Mouse (Mus musculus) limb, embryonic 14.5 days (tissue): ENCODE measurements around the gene Far1. TPM values are rescaled to one million over a fixed set of nuclear protein-coding genes. Genes with fewer than 3 reads are reported as not detected.

ENCODE experiments used
- ATAC-seq: fragments of 200-750 bp; cut with Nextera tagmentation; 2 replicates; pipeline ENCODE4 v1.8.0; 2017; ENCODE audit warnings: low read depth, moderate number of reproducible peaks, moderate TSS enrichment; ENCODE audit not compliant: low FRiP score
- DNase-seq: peaks from one replicate; pipeline ENCODE4 v3.0.0-alpha.2; 2015; ENCODE audit warnings: low spot score
- H3K27ac ChIP-seq: fragments of 300-500 bp; sonication (generic); replicated peaks from 2 replicates; pipeline ENCODE4 v1.5.1; 2014; ENCODE audit warnings: low read depth, mild to moderate bottlenecking, low read length, moderate library complexity, mixed read lengths
- H3K27me3 ChIP-seq: fragments of 300-500 bp; sonication (generic); 2 replicates; pipeline ENCODE4 v1.6.1; 2014; ENCODE audit warnings: low read length, mixed read lengths; ENCODE audit not compliant: control insufficient read depth, insufficient read depth
- H3K36me3 ChIP-seq: fragments of 300-500 bp; sonication (generic); 2 replicates; pipeline ENCODE4 v1.6.1; 2014; ENCODE audit warnings: mild to moderate bottlenecking, low read length, moderate library complexity, mixed read lengths; ENCODE audit not compliant: control insufficient read depth, insufficient read depth
- H3K4me1 ChIP-seq: fragments of 300-500 bp; sonication (generic); 2 replicates; pipeline ENCODE4 v1.6.1; 2014; ENCODE audit warnings: antibody characterized with exemption, low read length, mixed read lengths; ENCODE audit not compliant: control insufficient read depth, insufficient read depth
- H3K4me2 ChIP-seq: fragments of 300-500 bp; sonication (generic); replicated peaks from 2 replicates; pipeline ENCODE4 v1.6.1; 2014; ENCODE audit warnings: low read depth, mild to moderate bottlenecking, low read length, moderate library complexity; ENCODE audit not compliant: severe bottlenecking
- H3K4me3 ChIP-seq: fragments of 300-500 bp; sonication (generic); replicated peaks from 2 replicates; pipeline ENCODE4 v1.5.1; 2014; ENCODE audit warnings: low read length
- H3K9ac ChIP-seq: fragments of 300-500 bp; sonication (generic); 2 replicates; pipeline ENCODE4 v1.6.1; 2014; ENCODE audit warnings: mild to moderate bottlenecking, low read depth, low read length, moderate library complexity; ENCODE audit not compliant: severe bottlenecking
- H3K9me3 ChIP-seq: fragments of 300-500 bp; sonication (generic); 2 replicates; pipeline ENCODE4 v1.6.1; 2016; ENCODE audit warnings: low read length; ENCODE audit not compliant: control insufficient read depth
- POLR2A ChIP-seq: fragments of 200-500 bp; IDR thresholded peaks from 2 replicates; pipeline ENCODE4 v1.8.0; 2012; ENCODE audit warnings: inconsistent platforms, mild to moderate bottlenecking, moderate library complexity, borderline replicate concordance; ENCODE audit not compliant: insufficient read depth, insufficient read length; ENCODE audit errors: extremely low read depth
- WGBS: fragments of 180-500 bp; shearing (Covaris S2); extraction: QIAGEN DNeasy Blood & Tissue Kit; methylation state at CpG from one replicate; pipeline ENCODE4 v1.1.7; 2014; 5-methylcytosine and 5-hydroxymethylcytosine counted together
- polyA plus RNA-seq, 2 experiments: library from polyadenylated mRNA; depleted of rRNA in 1 of 2; stranded (reverse) in 1 of 2; unstranded in 1 of 2; fragments of >200 nt; fragmentation: Nextera tagmentation in 1 of 2; extraction: Ambion mirVana in 1 of 2; gene quantifications; 2 replicates each; pipeline versions ENCODE4 v1.2.1 to v1.2.3; 2012 to 2014

The Far1 gene
- polyA plus RNA-seq, 2 experiments, result 61.9 to 75.5 TPM

DNA sequence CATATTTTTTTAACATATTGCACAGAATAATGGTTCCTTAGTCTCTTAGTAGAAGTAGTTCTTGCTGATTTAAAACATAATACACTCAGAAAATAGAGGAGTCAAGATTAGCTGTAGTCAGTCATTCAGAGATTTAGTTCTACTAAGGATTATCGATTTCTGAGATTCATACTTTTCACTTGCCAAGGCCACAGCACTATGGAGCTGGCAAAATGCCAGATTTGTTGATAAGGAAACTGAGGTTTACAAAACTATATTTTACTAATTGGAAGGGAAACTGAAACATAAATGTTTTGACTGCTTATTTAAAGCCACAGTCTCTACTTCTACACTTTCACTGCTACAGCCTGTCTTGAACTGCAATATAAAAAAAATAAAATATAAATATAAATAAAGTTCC is 53.3 kb downstream of the Far1 start:
- WGBS, result 94% methylated on average over 1 of the region's 1 CpGs
- no peaks in the 10 kb centered on the region for H3K27me3 ChIP-seq
- H3K27ac ChIP-seq, result no peak overlapping the region
- no peaks in the 10 kb centered on the region for H3K9me3 ChIP-seq
- no peaks in the 10 kb centered on the region for H3K4me1 ChIP-seq
- TF ChIP-seq POLR2A, result no peak
- peaks cover 26% of the 10 kb centered on the region for H3K36me3 ChIP-seq
- no peak overlapping the region for H3K4me3 ChIP-seq
- DNase-seq, result no peak
- no peak for ATAC-seq
- no peak overlapping the region for H3K9ac ChIP-seq
- no peak overlapping the region for H3K4me2 ChIP-seq

DNA sequence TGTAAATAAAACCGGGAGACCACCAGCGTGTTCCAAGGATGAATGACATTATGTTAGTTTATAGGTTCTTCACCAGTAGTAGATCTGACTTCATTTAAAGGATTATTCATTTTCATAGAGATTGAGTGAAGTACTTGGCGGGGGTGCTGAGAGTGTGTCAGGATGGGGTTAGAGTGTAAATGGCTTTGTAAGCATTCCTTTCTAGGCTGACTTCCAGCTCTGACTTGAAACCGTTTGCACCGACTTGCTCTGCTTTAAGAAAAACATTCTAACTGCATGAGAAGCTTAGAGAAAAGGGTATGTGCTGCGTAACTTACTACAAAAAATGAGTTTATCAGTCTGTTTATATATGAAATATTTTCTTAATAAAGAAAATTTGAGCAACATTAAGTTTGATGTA is 57.5 kb downstream of the Far1 start:
- no peak overlapping the region for H3K4me2 ChIP-seq
- DNase-seq (no peak), ATAC-seq (no peak)
- H3K4me3 ChIP-seq, result no peak overlapping the region
- H3K36me3 ChIP-seq, result peaks cover 20% of the 10 kb centered on the region
- TF ChIP-seq POLR2A, result no peak
- no peaks in the 10 kb centered on the region for H3K27me3 ChIP-seq
- 69% methylated on average over 6 of the region's 6 CpGs for WGBS
- no peak overlapping the region for H3K27ac ChIP-seq
- no peaks in the 10 kb centered on the region for H3K9me3 ChIP-seq
- no peaks in the 10 kb centered on the region for H3K4me1 ChIP-seq
- H3K9ac ChIP-seq, result no peak overlapping the region

DNA sequence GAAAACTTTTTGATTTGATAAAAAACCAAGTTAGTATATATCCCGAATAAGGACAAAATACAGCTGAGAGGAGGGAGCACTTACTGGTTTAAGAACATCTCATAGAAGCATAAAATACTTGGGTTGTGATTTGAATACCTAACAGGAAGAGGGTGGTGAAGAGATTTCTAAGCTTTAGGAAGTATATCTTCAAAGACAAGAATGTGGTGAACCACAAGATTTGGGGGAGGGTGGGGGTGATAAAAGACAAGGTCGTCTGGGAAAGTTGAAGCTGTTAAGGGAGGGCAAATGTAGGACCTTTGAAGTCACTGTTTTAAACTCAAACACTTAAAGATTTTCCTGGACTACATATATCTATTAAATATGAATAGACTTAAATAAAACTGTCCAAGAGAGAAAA is 59.1 kb downstream of the Far1 start:
- ATAC-seq (no peak), DNase-seq (no peak)
- Histone ChIP-seq H3K4me2 (no peak overlapping the region), H3K9me3 (no peaks in the 10 kb centered on the region), H3K4me3 (no peak overlapping the region), H3K4me1 (no peaks in the 10 kb centered on the region), H3K9ac (no peak overlapping the region), H3K36me3 (0 out of 2 replicates have a peak, but pooled peaks cover 9% of the 10 kb centered on the region), H3K27me3 (no peaks in the 10 kb centered on the region), H3K27ac (no peak overlapping the region)
- WGBS, result 64% methylated on average over 2 of the region's 2 CpGs
- TF ChIP-seq POLR2A, result no peak

DNA sequence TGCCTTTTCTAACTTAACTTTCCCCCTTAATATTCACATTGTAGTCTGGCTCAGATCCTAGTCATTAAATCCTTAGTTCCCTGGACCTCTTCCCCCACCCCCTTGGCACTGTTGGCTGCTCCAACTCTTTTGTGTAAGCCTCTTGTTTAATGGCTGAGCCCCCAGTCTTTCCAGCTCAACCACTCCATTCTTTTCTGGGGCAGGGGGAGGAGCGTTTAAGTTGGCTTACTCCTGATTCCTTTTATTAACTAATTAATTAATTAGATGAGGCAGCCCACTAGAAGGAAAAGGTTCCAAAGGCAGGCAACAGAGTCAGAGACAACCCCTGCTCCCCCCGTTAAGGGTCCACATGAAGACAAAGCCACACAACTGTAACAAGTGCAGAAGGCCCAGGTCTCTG is 68.5 kb downstream of the Far1 start:
- Histone ChIP-seq H3K4me2 (no peak overlapping the region), H3K9ac (no peak overlapping the region), H3K4me3 (no peak overlapping the region), H3K36me3 (no peaks in the 10 kb centered on the region), H3K4me1 (no peaks in the 10 kb centered on the region), H3K27ac (no peak overlapping the region), H3K27me3 (no peaks in the 10 kb centered on the region), H3K9me3 (no peaks in the 10 kb centered on the region)
- 77% methylated on average over 2 of the region's 2 CpGs for WGBS
- TF ChIP-seq POLR2A, result no peak
- DNase-seq, result no peak
- ATAC-seq, result no peak

DNA sequence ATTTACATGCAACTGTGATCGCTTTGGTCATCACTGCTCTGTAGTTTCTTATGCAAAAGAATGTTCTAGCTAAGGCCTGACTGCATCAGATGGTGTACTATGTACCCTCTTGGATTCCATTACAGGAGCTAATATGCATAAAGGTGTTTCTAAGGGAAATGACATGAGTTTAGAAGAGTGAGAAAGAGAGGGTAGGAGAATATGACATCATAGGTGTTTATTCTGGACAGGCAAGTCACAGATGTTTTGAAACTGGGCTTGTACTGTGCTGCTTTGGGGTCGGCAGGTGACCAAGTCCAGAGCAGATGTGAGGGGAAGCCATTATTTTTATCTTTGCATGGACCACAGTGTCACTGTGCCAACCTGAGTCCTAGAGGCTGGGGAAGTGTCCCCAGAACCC is 75.6 kb downstream of the Far1 start:
- H3K9ac ChIP-seq, result no peak overlapping the region
- H3K36me3 ChIP-seq, result no peaks in the 10 kb centered on the region
- H3K4me1 ChIP-seq, result no peaks in the 10 kb centered on the region
- DNase-seq (no peak), ATAC-seq (no peak)
- H3K4me3 ChIP-seq, result no peak overlapping the region
- H3K4me2 ChIP-seq, result no peak overlapping the region
- WGBS, result 91% methylated on average over 2 of the region's 2 CpGs
- no peak overlapping the region for H3K27ac ChIP-seq
- TF ChIP-seq POLR2A, result no peak
- H3K9me3 ChIP-seq, result no peaks in the 10 kb centered on the region
- H3K27me3 ChIP-seq, result no peaks in the 10 kb centered on the region

DNA sequence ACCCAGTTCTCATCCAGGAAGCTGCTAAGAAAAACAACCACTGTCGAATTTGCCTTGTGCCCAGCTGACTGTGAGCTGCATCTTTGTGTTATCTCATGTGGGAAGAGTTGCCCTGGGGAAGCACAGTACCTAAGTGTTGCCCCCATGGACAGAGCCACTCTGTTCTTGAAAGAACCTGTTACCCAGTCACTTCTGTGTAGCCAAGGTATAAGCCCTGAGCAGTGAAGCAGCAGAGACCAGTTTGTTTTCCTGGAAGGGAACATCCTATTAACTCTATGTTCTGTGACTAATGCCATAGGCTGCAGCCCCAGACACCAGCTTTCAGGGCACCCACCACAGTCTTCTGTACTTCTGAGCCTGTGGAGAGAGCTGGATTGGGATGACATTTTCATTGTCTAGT is 76.7 kb downstream of the Far1 start:
- DNase-seq (no peak), ATAC-seq (no peak)
- Histone ChIP-seq H3K4me1 (no peaks in the 10 kb centered on the region), H3K9me3 (no peaks in the 10 kb centered on the region), H3K4me3 (no peak overlapping the region), H3K27me3 (no peaks in the 10 kb centered on the region), H3K27ac (no peak overlapping the region), H3K36me3 (no peaks in the 10 kb centered on the region), H3K4me2 (no peak overlapping the region), H3K9ac (no peak overlapping the region)
- 67% methylated on average over 1 of the region's 1 CpGs for WGBS
- no peak for TF ChIP-seq POLR2A
